Mouse (Mus musculus) limb, embryonic 14.5 days (tissue): ENCODE measurements around the gene Slit2. TPM values are rescaled to one million over a fixed set of nuclear protein-coding genes. Genes with fewer than 3 reads are reported as not detected.

ENCODE experiments used
- ATAC-seq: fragments of 200-750 bp; cut with Nextera tagmentation; 2 replicates; pipeline ENCODE4 v1.8.0; 2017; ENCODE audit warnings: low read depth, moderate number of reproducible peaks, moderate TSS enrichment; ENCODE audit not compliant: low FRiP score
- DNase-seq: peaks from one replicate; pipeline ENCODE4 v3.0.0-alpha.2; 2015; ENCODE audit warnings: low spot score
- H3K27ac ChIP-seq: fragments of 300-500 bp; sonication (generic); replicated peaks from 2 replicates; pipeline ENCODE4 v1.5.1; 2014; ENCODE audit warnings: low read depth, mild to moderate bottlenecking, low read length, moderate library complexity, mixed read lengths
- H3K27me3 ChIP-seq: fragments of 300-500 bp; sonication (generic); 2 replicates; pipeline ENCODE4 v1.6.1; 2014; ENCODE audit warnings: low read length, mixed read lengths; ENCODE audit not compliant: control insufficient read depth, insufficient read depth
- H3K36me3 ChIP-seq: fragments of 300-500 bp; sonication (generic); 2 replicates; pipeline ENCODE4 v1.6.1; 2014; ENCODE audit warnings: mild to moderate bottlenecking, low read length, moderate library complexity, mixed read lengths; ENCODE audit not compliant: control insufficient read depth, insufficient read depth
- H3K4me1 ChIP-seq: fragments of 300-500 bp; sonication (generic); 2 replicates; pipeline ENCODE4 v1.6.1; 2014; ENCODE audit warnings: antibody characterized with exemption, low read length, mixed read lengths; ENCODE audit not compliant: control insufficient read depth, insufficient read depth
- H3K4me2 ChIP-seq: fragments of 300-500 bp; sonication (generic); replicated peaks from 2 replicates; pipeline ENCODE4 v1.6.1; 2014; ENCODE audit warnings: low read depth, mild to moderate bottlenecking, low read length, moderate library complexity; ENCODE audit not compliant: severe bottlenecking
- H3K4me3 ChIP-seq: fragments of 300-500 bp; sonication (generic); replicated peaks from 2 replicates; pipeline ENCODE4 v1.5.1; 2014; ENCODE audit warnings: low read length
- H3K9ac ChIP-seq: fragments of 300-500 bp; sonication (generic); 2 replicates; pipeline ENCODE4 v1.6.1; 2014; ENCODE audit warnings: mild to moderate bottlenecking, low read depth, low read length, moderate library complexity; ENCODE audit not compliant: severe bottlenecking
- H3K9me3 ChIP-seq: fragments of 300-500 bp; sonication (generic); 2 replicates; pipeline ENCODE4 v1.6.1; 2016; ENCODE audit warnings: low read length; ENCODE audit not compliant: control insufficient read depth
- POLR2A ChIP-seq: fragments of 200-500 bp; IDR thresholded peaks from 2 replicates; pipeline ENCODE4 v1.8.0; 2012; ENCODE audit warnings: inconsistent platforms, mild to moderate bottlenecking, moderate library complexity, borderline replicate concordance; ENCODE audit not compliant: insufficient read depth, insufficient read length; ENCODE audit errors: extremely low read depth
- WGBS: fragments of 180-500 bp; shearing (Covaris S2); extraction: QIAGEN DNeasy Blood & Tissue Kit; methylation state at CpG from one replicate; pipeline ENCODE4 v1.1.7; 2014; 5-methylcytosine and 5-hydroxymethylcytosine counted together
- polyA plus RNA-seq, 2 experiments: library from polyadenylated mRNA; depleted of rRNA in 1 of 2; stranded (reverse) in 1 of 2; unstranded in 1 of 2; fragments of >200 nt; fragmentation: Nextera tagmentation in 1 of 2; extraction: Ambion mirVana in 1 of 2; gene quantifications; 2 replicates each; pipeline versions ENCODE4 v1.2.1 to v1.2.3; 2012 to 2014

The Slit2 gene
- polyA plus RNA-seq, 2 experiments: 19.9 to 26.3 TPM

DNA sequence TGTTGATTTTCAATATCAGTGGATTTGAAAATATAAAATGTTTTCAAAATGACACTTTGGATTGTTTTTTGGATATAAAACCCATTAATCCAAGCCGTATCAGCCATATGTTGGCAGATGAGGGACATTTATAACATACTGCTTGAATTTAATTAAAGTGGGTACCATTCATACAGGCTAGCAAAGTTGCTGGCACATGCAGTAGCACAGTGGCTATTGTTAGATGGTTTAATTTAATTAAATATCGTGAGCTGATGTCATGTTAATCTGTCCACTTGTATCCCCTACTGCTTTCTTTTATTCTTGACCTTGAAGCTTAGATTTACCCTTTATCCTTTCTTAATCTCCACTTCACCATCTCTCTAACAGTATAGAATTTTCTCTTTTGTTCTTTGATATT is 232.3 kb downstream of the Slit2 start:
- no peak overlapping the region for H3K9ac ChIP-seq
- peaks cover 14% of the 10 kb centered on the region; the same call in 1 of the 2 replicates for H3K36me3 ChIP-seq
- no peak for DNase-seq
- no peak for ATAC-seq
- WGBS: 89% methylated on average over 2 of the region's 2 CpGs
- H3K4me3 ChIP-seq: no peak overlapping the region
- H3K4me2 ChIP-seq: no peak overlapping the region
- H3K9me3 ChIP-seq: no peaks in the 10 kb centered on the region
- TF ChIP-seq POLR2A: no peak
- H3K27ac ChIP-seq: no peak overlapping the region
- H3K4me1 ChIP-seq: no peaks in the 10 kb centered on the region
- H3K27me3 ChIP-seq: no peaks in the 10 kb centered on the region

DNA sequence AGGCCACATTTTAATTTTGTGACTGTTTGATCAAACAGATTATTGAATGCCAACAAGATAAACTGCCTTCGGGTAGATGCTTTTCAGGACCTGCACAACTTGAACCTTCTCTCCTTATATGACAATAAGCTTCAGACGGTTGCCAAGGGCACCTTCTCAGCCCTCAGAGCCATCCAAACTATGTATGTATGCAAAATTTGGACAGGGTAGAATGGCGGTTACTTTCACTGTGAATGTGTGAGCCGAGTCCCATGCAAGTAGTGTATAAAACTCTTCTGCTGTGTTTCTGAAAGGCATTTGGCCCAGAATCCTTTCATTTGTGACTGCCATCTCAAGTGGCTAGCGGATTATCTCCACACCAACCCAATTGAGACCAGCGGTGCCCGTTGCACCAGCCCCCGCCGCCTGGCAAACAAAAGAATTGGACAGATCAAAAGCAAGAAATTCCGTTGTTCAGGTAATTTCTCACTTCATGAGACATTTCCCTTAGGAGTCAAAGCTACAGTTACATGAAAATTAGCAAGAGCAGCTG is 236.8 kb downstream of the Slit2 start:
- H3K27ac ChIP-seq: no peak overlapping the region
- WGBS: 90% methylated on average over 10 of the region's 10 CpGs
- 0 out of 2 replicates have a peak, but pooled peaks cover 12% of the 10 kb centered on the region for H3K36me3 ChIP-seq
- no peak overlapping the region for H3K4me3 ChIP-seq
- no peaks in the 10 kb centered on the region for H3K4me1 ChIP-seq
- no peaks in the 10 kb centered on the region for H3K27me3 ChIP-seq
- no peak overlapping the region for H3K4me2 ChIP-seq
- H3K9me3 ChIP-seq: no peaks in the 10 kb centered on the region
- H3K9ac ChIP-seq: no peak overlapping the region
- DNase-seq: no peak
- no peak for ATAC-seq
- no peak for TF ChIP-seq POLR2A

DNA sequence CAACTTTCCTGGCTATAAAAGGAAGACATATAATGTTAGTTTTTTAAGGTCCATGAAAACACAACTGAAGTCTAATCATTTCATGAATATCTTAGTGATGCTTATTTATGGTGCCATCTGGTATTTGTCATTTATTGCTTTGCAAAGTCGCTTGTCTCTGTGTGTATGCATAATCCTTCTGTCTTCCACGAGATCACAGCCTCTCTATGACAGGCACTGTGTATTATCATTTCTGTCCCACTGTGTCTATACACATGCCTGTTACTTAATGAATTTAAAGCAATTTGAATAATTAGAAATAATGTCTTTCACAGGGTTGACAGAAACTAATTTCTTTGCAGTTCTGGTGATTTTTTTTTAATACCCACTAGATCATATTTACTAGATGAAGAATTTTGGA is 242.6 kb downstream of the Slit2 start:
- no peak for TF ChIP-seq POLR2A

DNA sequence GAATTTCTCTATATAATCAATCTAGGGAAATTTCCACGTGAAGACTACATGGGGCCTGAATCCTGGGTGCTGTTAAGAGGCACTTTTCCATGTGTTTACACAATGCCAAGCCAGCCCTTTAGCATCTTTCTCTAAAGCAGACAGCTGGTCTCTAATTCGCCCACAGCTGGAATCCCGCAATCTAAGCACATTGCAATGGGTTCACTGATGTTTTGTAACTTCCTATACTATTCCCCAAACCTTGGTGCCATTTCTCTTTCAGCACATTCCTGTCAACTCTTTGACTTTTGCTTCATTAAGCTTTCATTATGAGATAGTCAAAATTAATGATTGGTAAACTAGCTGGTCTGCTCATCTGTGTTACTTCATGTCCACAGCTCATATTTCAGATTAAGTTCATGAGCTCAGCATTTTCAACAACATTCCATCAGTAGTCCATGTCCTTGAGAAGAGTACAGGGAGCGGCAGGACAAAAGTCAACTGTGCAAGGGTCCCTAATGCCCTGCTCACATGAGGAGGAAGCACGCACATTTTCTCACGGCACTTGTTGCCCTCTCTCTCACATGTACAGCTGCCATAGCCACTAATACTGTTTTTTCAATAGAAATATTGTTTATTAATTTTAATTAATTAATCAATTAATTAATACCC is 247.6 kb downstream of the Slit2 start:
- Histone ChIP-seq H3K4me1 (no peaks in the 10 kb centered on the region), H3K9me3 (no peaks in the 10 kb centered on the region), H3K4me2 (no peak overlapping the region), H3K4me3 (no peak overlapping the region), H3K36me3 (peaks cover 12% of the 10 kb centered on the region; the same call in 1 of the 2 replicates), H3K27me3 (no peaks in the 10 kb centered on the region), H3K27ac (no peak overlapping the region), H3K9ac (no peak overlapping the region)
- DNase-seq (no peak), ATAC-seq (no peak)
- WGBS: 80% methylated on average over 6 of the region's 6 CpGs
- no peak for TF ChIP-seq POLR2A

More for the DNA sequence above, 242.6 kb downstream of the Slit2 start:
- no peak for DNase-seq
- H3K36me3 ChIP-seq: peaks cover 9% of the 10 kb centered on the region; the same call in 1 of the 2 replicates
- H3K4me3 ChIP-seq: no peak overlapping the region
- no peak overlapping the region for H3K27ac ChIP-seq
- H3K9me3 ChIP-seq: no peaks in the 10 kb centered on the region
- no peak overlapping the region for H3K4me2 ChIP-seq
- H3K27me3 ChIP-seq: no peaks in the 10 kb centered on the region
- no peak for ATAC-seq
- H3K4me1 ChIP-seq: no peaks in the 10 kb centered on the region
- no peak overlapping the region for H3K9ac ChIP-seq
- 57% methylated on average over 2 of the region's 2 CpGs for WGBS

DNA sequence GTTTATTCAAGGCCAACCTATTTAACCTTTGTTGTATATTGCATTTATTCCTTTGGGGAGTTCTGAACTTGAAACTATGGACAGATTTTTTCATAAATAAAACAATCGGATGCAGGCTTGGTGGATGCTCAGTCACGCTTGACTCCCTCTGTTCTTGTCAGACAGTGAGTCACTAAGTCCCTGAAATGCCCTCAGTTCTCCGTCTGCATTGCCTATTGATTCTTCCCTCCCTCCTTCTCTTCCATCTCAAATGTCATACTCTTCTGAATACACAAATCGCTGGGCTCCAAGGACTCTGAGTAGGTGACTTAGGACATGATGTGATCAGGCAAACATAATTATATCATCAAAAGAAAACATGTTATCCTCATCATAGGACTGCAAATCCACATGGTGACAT is 251.8 kb downstream of the Slit2 start:
- no peak for ATAC-seq
- no peaks in the 10 kb centered on the region for H3K9me3 ChIP-seq
- 85% methylated on average over 4 of the region's 4 CpGs for WGBS
- TF ChIP-seq POLR2A: no peak
- no peaks in the 10 kb centered on the region for H3K27me3 ChIP-seq
- no peak overlapping the region for H3K9ac ChIP-seq
- H3K4me2 ChIP-seq: no peak overlapping the region
- H3K36me3 ChIP-seq: peaks cover 7% of the 10 kb centered on the region
- no peak for DNase-seq
- no peak overlapping the region for H3K4me3 ChIP-seq
- no peak overlapping the region for H3K27ac ChIP-seq
- H3K4me1 ChIP-seq: no peaks in the 10 kb centered on the region
